Mouse (Mus musculus) forebrain, embryonic 10.5 days (tissue): ENCODE results near the gene 1700014D04Rik. TPM values are rescaled to one million over a fixed set of nuclear protein-coding genes. Genes with fewer than 3 reads are reported as not detected.
A peak's percentile ranks its signal among the peaks of the same experiment; 100 is the strongest.
"Not testable (repeated sequence)": the region's sequence is repeated elsewhere in the genome, so short reads cannot be mapped to it uniquely, and the experiment has no call there.

Experiments used
- DNase-seq: peaks from one replicate; pipeline ENCODE4 v3.0.0-alpha.2; 2017; ENCODE audit warnings: low spot score; ENCODE audit errors: extremely low spot score
- H3K27ac ChIP-seq: fragments of 300-500 bp; sonication (generic); 2 replicates; pipeline ENCODE4 v1.5.1; 2016; ENCODE audit warnings: mild to moderate bottlenecking
- H3K27me3 ChIP-seq: fragments of 300-500 bp; sonication (generic); 2 replicates; pipeline ENCODE4 v1.6.1; 2016; ENCODE audit warnings: mild to moderate bottlenecking; ENCODE audit not compliant: poor library complexity, severe bottlenecking
- H3K36me3 ChIP-seq: fragments of 300-500 bp; sonication (generic); replicated peaks from 2 replicates; pipeline ENCODE4 v1.6.1; 2016; ENCODE audit warnings: mild to moderate bottlenecking, moderate library complexity
- H3K4me1 ChIP-seq: fragments of 300-500 bp; sonication (generic); 2 replicates; pipeline ENCODE4 v1.6.1; 2016
- H3K4me3 ChIP-seq: fragments of 300-500 bp; sonication (generic); 2 replicates; pipeline ENCODE4 v1.5.1; 2016; ENCODE audit warnings: mild to moderate bottlenecking, moderate library complexity
- H3K9me3 ChIP-seq: fragments of 300-500 bp; sonication (generic); 2 replicates; pipeline ENCODE4 v1.6.1; 2016; ENCODE audit warnings: mild to moderate bottlenecking, moderate library complexity
- WGBS: fragments of 180-500 bp; shearing (Covaris S2); methylation state at CpG from one replicate; pipeline ENCODE4 v1.1.7; 2016; 5-methylcytosine and 5-hydroxymethylcytosine counted together
- polyA plus RNA-seq: library from polyadenylated mRNA; unstranded; fragments of >200 nt; fragmentation: Nextera tagmentation; extraction: Ambion mirVana; gene quantifications from 2 replicates; pipeline ENCODE4 v1.2.1, GENCODE M21; 2016

1700014D04Rik gene
- polyA plus RNA-seq, 1 experiment from 2014 or later = not detected

GRCm38 (mm10) chr13:59731652-59732051 is 14.9 kb downstream of the 1700014D04Rik start, which contains the start of gene Spata31d1d:
Spata31d1d (minus strand) TSS chr13:59731752.
- no peaks in the 10 kb centered on the region for H3K9me3 ChIP-seq
- H3K4me3 ChIP-seq = no peak within 1 kb of the TSS
- H3K27me3 ChIP-seq = peaks cover 16% of the 10 kb centered on the region
- no peak for DNase-seq
- H3K36me3 ChIP-seq = no peaks in the 10 kb centered on the region
- H3K27ac ChIP-seq = no peak within 1 kb of the TSS
- peaks cover 23% of the 10 kb centered on the region for H3K4me1 ChIP-seq
- 44% methylated on average over 7 of the region's 7 CpGs for WGBS

GRCm38 (mm10) chr13:59728378-59729093 is 18.0 kb downstream of the 1700014D04Rik start:
- Histone ChIP-seq H3K9me3 (no peaks in the 10 kb centered on the region), H3K27ac (peak overlapping the region; percentile 20; the same call in 1 of the 2 replicates), H3K4me3 (no peak overlapping the region), H3K27me3 (peaks cover 38% of the 10 kb centered on the region), H3K4me1 (peaks cover 20% of the 10 kb centered on the region), H3K36me3 (no peaks in the 10 kb centered on the region)
- peak; percentile 79 for DNase-seq
- 36% methylated on average over 7 of the region's 7 CpGs for WGBS

- DNase-seq = no peak
- H3K4me1 ChIP-seq = peaks cover 17% of the 10 kb centered on the region
- WGBS = 37% methylated on average over 29 of the region's 29 CpGs
- peak overlapping the region; percentile 29 for H3K4me3 ChIP-seq
- H3K27ac ChIP-seq = peak overlapping the region; percentile 53; the same call in 1 of the 2 replicates
- H3K36me3 ChIP-seq = no peaks in the 10 kb centered on the region
- peaks cover 38% of the 10 kb centered on the region for H3K27me3 ChIP-seq
- H3K9me3 ChIP-seq = no peaks in the 10 kb centered on the region
Observed at GRCm38 (mm10) chr13:59726139-59726867, 20.2 kb downstream of the 1700014D04Rik start.

GRCm38 (mm10) chr13:59722089-59722488 is 24.5 kb downstream of the 1700014D04Rik start:
- not testable (repeated sequence) for DNase-seq, H3K27ac ChIP-seq, H3K9me3 ChIP-seq, H3K36me3 ChIP-seq, H3K4me1 ChIP-seq, H3K4me3 ChIP-seq
- peaks cover 27% of the 10 kb centered on the region for H3K27me3 ChIP-seq
- 89% methylated on average over 1 of the region's 1 CpGs for WGBS

GRCm38 (mm10) chr13:59719475-59719874 is 27.1 kb downstream of the 1700014D04Rik start:
- no peak overlapping the region for H3K4me3 ChIP-seq
- no peaks in the 10 kb centered on the region for H3K4me1 ChIP-seq
- H3K36me3 ChIP-seq = no peaks in the 10 kb centered on the region
- WGBS = 90% methylated on average over 1 of the region's 1 CpGs
- no peak overlapping the region for H3K27ac ChIP-seq
- H3K9me3 ChIP-seq = no peaks in the 10 kb centered on the region
- 0 out of 2 replicates have a peak, but pooled peaks cover 2% of the 10 kb centered on the region for H3K27me3 ChIP-seq
- no peak for DNase-seq

GRCm38 (mm10) chr13:59718857-59719440 is 27.6 kb downstream of the 1700014D04Rik start:
- not testable (repeated sequence) for H3K27ac ChIP-seq, DNase-seq, H3K9me3 ChIP-seq, H3K36me3 ChIP-seq, H3K4me3 ChIP-seq, H3K27me3 ChIP-seq, H3K4me1 ChIP-seq
- WGBS = 54% methylated on average over 6 of the region's 6 CpGs

- no peak for DNase-seq
- Histone ChIP-seq H3K36me3 (no peaks in the 10 kb centered on the region), H3K27me3 (peaks cover 9% of the 10 kb centered on the region; the same call in 1 of the 2 replicates), H3K4me1 (peaks cover 5% of the 10 kb centered on the region; the same call in 1 of the 2 replicates), H3K9me3 (no peaks in the 10 kb centered on the region), H3K4me3 (no peak overlapping the region), H3K27ac (no peak overlapping the region)
- WGBS = 36% methylated on average over 3 of the region's 3 CpGs
Observed at GRCm38 (mm10) chr13:59713710-59714109, 32.8 kb downstream of the 1700014D04Rik start.

GRCm38 (mm10) chr13:59711984-59712383 is 34.6 kb downstream of the 1700014D04Rik start, which contains the start of gene Spata31d1b:
Spata31d1b (plus strand) TSS chr13:59712284.
- H3K27ac ChIP-seq, H3K4me1 ChIP-seq, H3K9me3 ChIP-seq, H3K4me3 ChIP-seq, H3K36me3 ChIP-seq, H3K27me3 ChIP-seq, DNase-seq: not testable (repeated sequence)
- WGBS = 75% methylated on average over 3 of the region's 3 CpGs

- Histone ChIP-seq H3K4me3 (no peak within 1 kb of the TSS), H3K9me3 (no peaks in the 10 kb centered on the region), H3K4me1 (peaks cover 5% of the 10 kb centered on the region; the same call in 1 of the 2 replicates), H3K27me3 (peaks cover 9% of the 10 kb centered on the region; the same call in 1 of the 2 replicates), H3K27ac (no peak within 1 kb of the TSS), H3K36me3 (no peaks in the 10 kb centered on the region)
- 92% methylated on average over 15 of the region's 15 CpGs for WGBS
- DNase-seq = no peak
Observed at GRCm38 (mm10) chr13:59710230-59710629, 36.3 kb downstream of the 1700014D04Rik start, which contains the start of gene Spata31d1a. Spata31d1a (minus strand) TSS chr13:59710330.

- H3K27ac ChIP-seq = no peak overlapping the region
- no peak for DNase-seq
- peaks cover 12% of the 10 kb centered on the region; the same call in 1 of the 2 replicates for H3K27me3 ChIP-seq
- 65% methylated on average over 12 of the region's 12 CpGs for WGBS
- no peaks in the 10 kb centered on the region for H3K9me3 ChIP-seq
- H3K4me3 ChIP-seq = no peak overlapping the region
- peaks cover 14% of the 10 kb centered on the region for H3K4me1 ChIP-seq
- no peaks in the 10 kb centered on the region for H3K36me3 ChIP-seq
Observed at GRCm38 (mm10) chr13:59704562-59704961, 42.0 kb downstream of the 1700014D04Rik start.

- H3K9me3 ChIP-seq = no peaks in the 10 kb centered on the region
- DNase-seq = no peak
- peaks cover 14% of the 10 kb centered on the region for H3K4me1 ChIP-seq
- WGBS = 88% methylated on average over 12 of the region's 12 CpGs
- no peaks in the 10 kb centered on the region for H3K36me3 ChIP-seq
- H3K4me3 ChIP-seq = no peak overlapping the region
- peaks cover 12% of the 10 kb centered on the region; the same call in 1 of the 2 replicates for H3K27me3 ChIP-seq
- H3K27ac ChIP-seq = no peak overlapping the region; the same call in 1 of the 2 replicates
Observed at GRCm38 (mm10) chr13:59703514-59703913, 43.0 kb downstream of the 1700014D04Rik start.

- not testable (repeated sequence) for H3K9me3 ChIP-seq, H3K36me3 ChIP-seq, H3K27ac ChIP-seq, H3K4me3 ChIP-seq, DNase-seq
- WGBS = 63% methylated on average over 1 of the region's 1 CpGs
- H3K4me1 ChIP-seq = peaks cover 14% of the 10 kb centered on the region
- H3K27me3 ChIP-seq = peaks cover 12% of the 10 kb centered on the region; the same call in 1 of the 2 replicates
Observed at GRCm38 (mm10) chr13:59700137-59700536, 46.4 kb downstream of the 1700014D04Rik start.
